Mouse (Mus musculus) liver, adult 2 months (tissue): ENCODE data around the gene Ephb3.

ENCODE experiments used
- CTCF ChIP-seq: fragments of 200-500 bp; IDR thresholded peaks from 2 replicates; pipeline ENCODE4 v1.5.1; 2011; ENCODE audit warnings: low read depth, low read length, control low read depth
- POLR2A ChIP-seq: fragments of 200-500 bp; IDR thresholded peaks from 2 replicates; pipeline ENCODE4 v1.6.1; 2011; ENCODE audit warnings: low read length, control low read depth; ENCODE audit not compliant: insufficient read depth; ENCODE audit errors: extremely low read depth

DNA sequence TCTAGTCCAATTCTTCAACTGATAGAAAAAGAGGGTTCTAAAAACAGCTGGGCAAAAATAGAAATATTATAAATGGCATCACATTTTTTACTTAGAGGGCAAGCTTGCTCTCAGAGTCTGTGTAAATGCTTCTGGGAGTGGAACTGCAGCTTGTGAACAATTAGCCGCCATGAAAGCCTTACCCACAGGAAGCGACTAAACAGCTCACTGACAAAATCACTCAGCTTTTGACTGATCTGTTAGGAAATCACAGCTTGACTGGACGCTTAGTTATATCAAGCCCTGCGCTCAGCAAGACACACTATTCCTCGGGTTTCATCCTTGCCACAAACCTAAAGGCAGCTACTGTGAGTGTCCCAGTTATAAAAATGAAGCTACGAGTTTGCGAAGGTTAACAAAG lies 17.0 kb upstream of the Ephb3 start:
- TF ChIP-seq CTCF: no peak
- no peak for TF ChIP-seq POLR2A
